Mouse (Mus musculus) adrenal gland, postnatal 36 days (tissue): ENCODE results near the gene Wiz. TPM values are rescaled to one million over a fixed set of nuclear protein-coding genes. Genes with fewer than 3 reads are reported as not detected.
A peak's percentile ranks its signal among the peaks of the same experiment; 100 is the strongest.

ENCODE experiments used
- DNase-seq, 2 experiments: peaks; one replicate each; pipeline ENCODE4 v3.0.0; 2021; ENCODE audit warnings: mixed read lengths in 1 of 2
- long read RNA-seq, 2 experiments: library from polyadenylated mRNA; stranded (forward); transcript quantifications; one replicate each; pipeline ENCODE4 v2.0.0; 2021; ENCODE audit warnings: borderline sequencing depth in 2 of 2
- total RNA-seq, 2 experiments: library from RNA; stranded (reverse); gene quantifications; 2 replicates each; pipeline ENCODE4 v1.2.3; 2021

The Wiz gene
- 10 to 100 TPM; 48.5 to 49.9 TPM for total RNA-seq
- long read RNA-seq, experiment 1, partial matches to known transcripts: 3 of 10 reads
- long read RNA-seq, experiment 1, other reads (novel, unspliced or antisense): 7 of 10 reads
- long read RNA-seq, experiment 2, full-length matches to known transcripts: 3 of 13 reads
- long read RNA-seq, experiment 2, partial matches to known transcripts: 3 of 13 reads
- long read RNA-seq, experiment 2, other reads (novel, unspliced or antisense): 7 of 13 reads

DNA sequence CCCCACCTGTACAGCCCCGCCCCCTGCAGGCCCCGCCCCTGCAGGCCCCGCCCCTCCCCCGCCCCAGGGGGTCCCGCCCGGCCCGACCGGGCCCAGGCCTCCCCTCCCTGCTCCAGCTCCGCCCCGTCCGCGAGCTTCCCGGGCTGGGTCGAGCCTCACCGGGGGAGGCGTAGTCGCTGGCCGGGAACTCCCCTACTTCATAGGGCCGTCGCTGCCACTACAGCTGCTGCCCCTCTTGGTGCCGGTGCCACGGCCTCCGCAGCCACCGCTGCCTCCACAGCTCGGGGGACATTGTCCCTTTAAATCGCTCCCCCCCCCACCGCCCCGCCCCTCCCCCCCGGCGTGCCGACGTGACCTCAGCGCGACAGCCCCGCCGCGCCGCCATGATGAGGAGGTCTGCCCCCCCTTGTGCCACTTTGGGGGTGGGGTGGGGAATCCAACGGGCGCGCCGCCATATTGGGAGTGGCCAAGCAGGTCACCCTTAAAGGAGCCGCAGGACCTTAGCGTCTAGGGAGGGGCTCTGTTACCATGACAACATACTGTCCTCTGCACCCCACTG lies at the start of gene Wiz:
Gene Wiz, minus strand, starts transcription at position 339 of the 559 bp plus-strand sequence.
- DNase-seq: peak; percentile 94 to 97

GRCm38 (mm10) chr17:32437106-32437505 lies 47.9 kb upstream of the Wiz start:
- peak in 1 of 2 experiments; percentile 5 for DNase-seq

DNA sequence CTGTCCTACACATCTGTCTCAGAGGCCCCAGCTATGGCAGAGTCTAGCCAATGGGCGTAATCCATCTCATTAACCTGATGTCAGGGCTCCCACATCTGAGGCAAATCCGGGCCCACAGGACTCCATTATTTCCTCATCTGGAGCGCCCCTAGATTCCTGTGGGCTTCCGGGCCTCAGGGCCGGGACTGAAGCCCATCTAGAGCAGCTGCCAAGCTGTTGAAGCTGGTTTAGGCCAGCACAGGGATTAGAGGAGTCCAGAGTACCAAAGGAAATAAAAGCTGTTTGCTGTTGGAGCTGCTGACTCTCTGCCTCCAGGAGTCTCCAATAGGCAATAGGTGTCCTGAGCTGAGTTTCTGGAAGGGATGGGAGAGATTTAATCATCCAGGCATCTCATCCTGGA lies 45.9 kb upstream of the Wiz start:
- no peak for DNase-seq

DNA sequence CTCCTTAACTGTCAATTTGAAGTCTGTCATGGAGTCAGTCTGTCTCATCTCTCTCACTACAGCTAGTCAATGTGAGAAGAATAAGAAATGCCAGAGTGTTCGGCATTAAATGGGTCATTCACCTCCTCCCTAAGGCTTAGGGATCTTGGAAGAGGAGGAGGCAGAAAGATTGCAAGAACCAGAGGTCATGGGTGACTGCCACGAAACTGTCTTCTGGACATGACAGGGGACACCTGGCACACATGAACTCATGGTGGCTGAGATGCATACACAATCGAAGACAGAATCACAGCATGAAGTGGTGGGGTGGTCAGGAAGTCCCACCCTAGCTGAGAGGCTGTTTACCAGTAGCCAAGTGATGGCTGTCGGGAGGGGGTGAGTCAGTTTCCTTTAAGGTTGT lies 45.1 kb upstream of the Wiz start:
- no peak for DNase-seq

DNA sequence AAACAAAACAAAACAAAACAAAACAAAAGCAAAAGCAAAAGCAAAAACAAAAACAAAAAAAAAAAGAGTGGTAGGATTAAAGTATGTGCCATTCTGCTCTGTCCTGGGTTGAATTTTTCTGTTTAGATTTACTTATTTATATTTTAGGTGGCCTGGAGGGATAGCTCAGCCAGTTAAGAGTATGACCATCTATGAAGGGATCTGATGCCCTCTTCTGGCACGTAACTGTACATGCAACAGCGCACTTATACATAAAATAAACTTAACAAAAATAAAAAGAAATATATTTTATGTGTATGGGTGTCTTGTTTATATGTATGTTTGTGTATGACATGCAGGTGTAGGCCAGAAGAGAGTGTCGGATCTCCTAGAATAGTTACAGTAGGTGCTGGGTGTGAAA lies 42.7 kb upstream of the Wiz start:
- peak in 1 of 2 experiments; percentile 15 for DNase-seq

DNA sequence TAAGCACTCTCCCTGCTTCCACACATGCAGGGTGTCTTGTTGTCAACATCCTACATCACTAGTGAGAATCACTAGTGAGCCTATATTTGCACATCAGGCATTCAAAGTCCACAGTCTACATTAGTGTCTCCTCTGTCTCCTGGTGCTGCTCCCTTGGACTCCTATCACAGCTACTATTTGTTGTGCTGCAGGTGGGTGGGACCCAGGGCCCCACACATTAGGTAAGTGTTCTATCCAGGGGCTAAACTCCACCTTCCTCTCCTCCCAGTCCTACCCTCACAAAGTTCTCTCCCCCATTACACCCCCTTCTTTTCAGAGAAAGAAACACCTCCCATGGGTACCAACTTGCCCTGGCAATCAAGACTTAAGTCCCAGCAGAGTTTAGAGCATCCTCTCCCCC lies 37.4 kb upstream of the Wiz start:
- no peak for DNase-seq

GRCm38 (mm10) chr17:32424034-32424433 lies 34.8 kb upstream of the Wiz start, which contains the start of gene Pglyrp2:
Gene Pglyrp2 (minus strand): TSS chr17:32424167.
- DNase-seq: no peak

DNA sequence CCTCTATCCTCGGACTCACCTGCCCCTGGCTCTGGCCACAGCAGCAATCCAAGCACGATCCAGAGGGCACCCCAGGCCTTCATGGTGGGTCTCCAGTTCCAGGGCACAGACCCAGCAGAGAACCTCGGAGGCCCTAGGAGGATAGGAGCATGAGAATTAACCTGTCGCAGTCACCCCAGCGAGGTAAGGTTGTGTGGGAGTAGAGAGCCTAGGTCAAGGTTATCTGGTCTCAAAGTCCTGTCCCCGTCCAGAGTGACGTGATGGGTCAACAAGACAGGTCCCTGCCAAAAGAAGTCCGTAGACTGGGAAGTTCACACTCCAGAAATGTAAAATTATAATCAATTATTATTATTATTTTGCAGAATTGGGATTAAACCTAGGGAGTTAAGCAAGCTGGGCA lies 31.5 kb upstream of the Wiz start:
- DNase-seq: no peak

- no peak for DNase-seq
Observed at GRCm38 (mm10) chr17:32419989-32420388, 30.8 kb upstream of the Wiz start.

GRCm38 (mm10) chr17:32416771-32417170 lies 27.5 kb upstream of the Wiz start:
- no peak for DNase-seq

- no peak for DNase-seq
Observed at GRCm38 (mm10) chr17:32415417-32416020, 26.3 kb upstream of the Wiz start.

GRCm38 (mm10) chr17:32411898-32412297 lies 22.7 kb upstream of the Wiz start:
- DNase-seq: no peak

DNA sequence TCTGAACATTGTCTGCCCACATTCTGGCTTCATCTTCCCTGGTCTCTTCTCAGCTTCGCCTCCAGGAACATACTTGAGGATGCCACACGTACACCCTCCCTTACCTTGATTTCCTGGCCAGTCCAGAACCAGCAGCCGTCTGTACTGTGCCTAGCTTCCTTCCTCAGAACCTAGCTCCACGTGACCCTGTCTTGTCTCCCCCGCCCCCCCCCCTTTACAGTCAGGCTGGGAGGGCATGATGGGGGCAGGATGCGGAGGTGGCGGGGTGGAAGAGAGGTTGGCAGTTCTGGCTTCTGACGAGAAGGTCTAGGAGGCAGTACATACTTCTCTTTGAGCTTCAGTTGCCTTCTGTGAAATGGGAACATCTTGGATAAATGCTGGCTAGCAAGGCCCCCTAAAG lies 14.2 kb upstream of the Wiz start, which contains the start of gene Rasal3:
Gene Rasal3, minus strand, starts transcription at position 167 of the 400 bp plus-strand sequence.
- DNase-seq: no peak

GRCm38 (mm10) chr17:32402779-32403157 lies 13.5 kb upstream of the Wiz start:
- DNase-seq: no peak

DNA sequence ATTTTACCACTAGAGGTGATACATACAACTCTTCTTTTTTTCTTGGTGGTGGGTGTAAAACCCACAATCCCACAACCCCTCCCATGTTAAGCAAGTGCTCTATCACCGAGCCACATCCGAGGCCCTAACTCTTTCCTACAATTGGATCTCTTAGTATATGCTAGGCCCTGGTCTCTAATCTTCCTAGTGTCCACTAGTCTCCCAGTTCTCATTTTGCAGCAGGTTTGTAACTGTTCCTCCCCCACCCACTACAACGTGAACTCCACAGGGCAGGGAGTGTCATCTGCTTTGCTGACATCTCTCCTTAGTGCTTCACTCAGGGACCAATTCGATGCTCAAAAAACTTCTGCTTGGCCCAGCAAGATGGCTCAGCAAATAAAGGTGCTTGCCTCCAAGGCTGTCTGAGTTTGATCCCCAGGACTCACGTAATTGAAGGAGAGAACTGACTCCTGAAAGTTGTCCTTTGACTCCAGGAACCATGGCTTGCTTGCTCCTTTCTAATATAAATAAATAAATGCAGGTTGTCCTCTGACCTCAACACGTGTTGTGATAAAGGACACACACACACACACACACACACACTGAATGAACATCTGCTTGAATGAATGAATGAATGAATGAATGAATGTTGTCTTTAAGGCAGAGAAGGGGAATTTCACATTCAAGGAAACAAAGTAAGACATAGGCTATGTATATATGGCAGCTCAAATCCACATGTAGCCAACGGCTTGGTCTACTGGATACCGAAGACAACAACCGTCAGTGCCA lies 13.0 kb upstream of the Wiz start:
- no peak for DNase-seq

- no peak for DNase-seq
Observed at GRCm38 (mm10) chr17:32396266-32396665, 7.0 kb upstream of the Wiz start.

DNA sequence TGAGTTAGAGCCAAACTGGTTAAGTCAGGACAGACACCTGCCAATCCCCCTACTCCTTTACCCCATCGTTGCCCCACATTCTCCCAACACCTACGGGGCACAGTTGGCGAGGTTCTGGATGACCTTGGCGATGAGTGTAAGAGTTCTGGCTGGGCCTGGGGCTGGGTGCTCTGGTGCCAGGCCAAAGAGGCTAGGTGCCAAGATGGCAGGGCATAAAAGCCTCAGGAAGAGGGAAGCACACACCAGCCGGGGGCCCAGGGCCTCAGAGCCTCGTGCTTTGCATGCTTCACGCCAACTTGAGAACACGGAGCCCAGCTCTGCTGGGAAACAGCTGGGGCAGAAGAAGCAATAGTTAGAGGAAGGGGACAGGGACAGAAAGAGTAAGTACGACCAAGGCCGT lies 4.7 kb upstream of the Wiz start:
- peak in 1 of 2 experiments; percentile 48 for DNase-seq

DNA sequence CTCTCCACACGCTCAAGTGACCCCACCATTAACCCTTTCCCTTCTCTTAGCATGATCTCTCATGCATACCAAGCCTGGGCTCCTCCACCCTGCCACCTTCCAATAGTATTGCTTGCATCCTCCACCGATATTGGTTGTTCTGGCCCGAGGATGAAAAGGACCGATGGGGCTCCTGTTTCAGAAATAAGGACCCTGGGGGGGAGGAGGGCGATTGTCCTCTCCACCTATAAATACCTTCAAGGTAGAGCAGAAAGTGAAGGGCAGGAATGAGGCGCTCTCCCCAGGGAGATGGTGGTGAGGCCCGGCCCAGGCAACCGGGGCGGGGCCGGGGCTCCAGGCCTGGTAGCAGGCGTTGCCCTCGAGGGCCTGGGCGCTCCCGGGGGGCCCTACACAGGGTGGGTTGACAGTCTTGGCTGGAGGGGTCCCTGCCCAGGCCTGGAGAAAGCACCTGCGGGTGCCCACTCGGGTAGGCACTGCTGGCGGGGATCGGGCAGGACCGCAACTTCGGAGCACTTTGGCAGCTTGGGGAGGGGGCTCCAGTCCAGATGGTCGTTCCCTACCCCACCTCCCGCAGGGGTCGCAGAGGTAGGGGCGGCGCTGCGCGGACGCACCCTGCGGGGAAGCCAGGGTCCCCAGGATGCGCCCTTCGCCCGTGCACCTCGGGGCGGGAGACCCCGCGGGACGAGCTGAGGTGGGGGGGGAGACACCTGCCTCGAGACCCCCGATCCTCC lies 704 bp downstream of the Wiz start:
- peak in 1 of 2 experiments; percentile 67 for DNase-seq

- DNase-seq: no peak
Observed at GRCm38 (mm10) chr17:32387986-32388369, 1.3 kb downstream of the Wiz start.

DNA sequence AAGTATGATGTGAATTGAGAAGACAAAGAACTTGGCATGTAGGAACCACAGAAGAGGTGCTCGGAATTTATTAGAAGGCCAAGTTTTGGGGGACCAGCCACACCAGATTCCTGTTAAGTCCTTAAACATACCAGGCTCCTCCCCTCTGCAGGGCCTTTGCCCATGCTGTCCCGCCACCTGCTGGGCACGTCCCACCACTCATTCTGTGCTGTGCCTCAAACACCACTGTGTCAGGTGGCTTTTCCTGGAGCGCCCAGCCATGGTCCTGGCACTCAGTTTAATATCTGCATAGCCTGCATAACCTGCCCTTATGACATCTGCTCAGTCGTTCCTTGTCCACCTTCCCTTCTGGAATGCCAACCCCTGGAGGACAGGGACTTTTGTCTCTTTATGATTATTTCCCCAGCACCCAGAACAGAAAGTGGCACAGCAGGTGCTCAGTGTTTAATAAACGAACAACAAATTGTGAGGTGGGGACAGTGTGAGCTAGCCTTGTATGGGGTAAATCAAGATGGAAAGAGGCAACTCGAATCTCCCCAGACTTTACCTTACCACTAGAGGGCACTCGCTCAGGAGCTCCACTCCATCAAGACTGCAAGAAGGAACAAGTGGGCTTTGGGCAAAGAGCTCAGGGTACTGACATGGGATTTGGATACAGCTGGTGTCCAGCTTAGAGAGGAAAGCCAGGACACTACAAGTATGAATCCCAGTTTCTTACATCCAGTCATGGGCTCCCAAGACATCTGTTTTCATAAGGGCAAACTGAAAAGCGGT lies 2.4 kb downstream of the Wiz start:
- peak in 1 of 2 experiments; percentile 62 for DNase-seq

DNA sequence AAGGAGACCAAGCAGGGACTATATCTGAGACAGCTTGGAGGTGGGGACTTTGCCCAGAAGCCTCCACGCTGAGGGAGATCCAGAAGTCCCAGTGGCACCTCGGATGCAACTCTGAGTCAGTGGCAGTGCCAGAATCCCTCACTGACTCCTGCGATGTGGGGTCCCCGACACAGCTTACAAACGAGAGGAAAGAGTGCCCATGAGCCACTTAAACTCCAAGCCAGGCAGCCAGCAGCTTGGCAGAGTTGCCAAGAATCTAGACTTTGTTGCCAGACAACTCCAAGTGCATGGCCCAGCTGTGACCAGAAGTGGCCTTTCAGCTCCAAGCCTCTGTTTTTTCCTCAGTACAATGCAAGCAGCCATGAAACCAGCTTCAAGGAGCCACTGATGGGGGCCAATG lies 5.6 kb downstream of the Wiz start:
- no peak for DNase-seq
